Mouse (Mus musculus) urinary bladder, adult 18-20 months (tissue): Measurements from ENCODE around the gene Kctd10.

Experiments used
- DNase-seq, 2 experiments: peaks; one replicate each; pipeline ENCODE4 v3.0.0; 2022; ENCODE audit warnings: low spot score in 2 of 2, mixed read lengths in 2 of 2

Gene Kctd10

GRCm38 (mm10) chr5:114351490-114351889 lies 28.8 kb downstream of the Kctd10 start:
- no peak for DNase-seq

GRCm38 (mm10) chr5:114347005-114347404 lies 33.3 kb downstream of the Kctd10 start:
- DNase-seq, result no peak

- no peak for DNase-seq
These were observed 34.8 kb downstream of the Kctd10 start for GRCm38 (mm10) chr5:114345538-114345937.

- no peak for DNase-seq
These were observed 36.7 kb downstream of the Kctd10 start for GRCm38 (mm10) chr5:114343612-114344011.

GRCm38 (mm10) chr5:114342996-114343395 lies 37.3 kb downstream of the Kctd10 start:
- DNase-seq, result no peak

- peak in 1 of 2 experiments; percentile 26 for DNase-seq
These were observed 56.4 kb downstream of the Kctd10 start for GRCm38 (mm10) chr5:114323791-114324507.

- no peak for DNase-seq
These were observed 57.1 kb downstream of the Kctd10 start for GRCm38 (mm10) chr5:114323105-114323790.
